Mouse (Mus musculus): ENCODE data around the gene Uggt1. TPM values are rescaled to one million over a fixed set of nuclear protein-coding genes. Genes with fewer than 3 reads are reported as not detected.

The Uggt1 gene
- total RNA-seq, 2 experiments from 2014 or later = 38.4 to 51.8 TPM

Small RNA genes within 50 kb of the gene (microRNA-seq; reads per million reads assigned to microRNA genes)
- gene Mir6897 = 6.6 reads per million, percentile 23 among the genes with 10 or more reads in this experiment

Other genes starting within 250 kb of the Uggt1 start
- gene Hs6st1, start 176.3 kb downstream of the Uggt1 start, total RNA-seq (2021) = 10 to 100 TPM; 56.1 to 58.6 TPM
- under 1 TPM; 0.32 to 0.91 TPM for gene Neurl3, start 30.0 kb upstream of the Uggt1 start, total RNA-seq (2021)
- 10 to 100 TPM; 14.5 to 14.8 TPM for gene Arid5a, start 63.0 kb upstream of the Uggt1 start, total RNA-seq (2021)
- gene Kansl3, start 124.5 kb upstream of the Uggt1 start, total RNA-seq (2021) = 10 to 100 TPM; 53.5 to 65.2 TPM
- gene Fer1l5, start 127.6 kb upstream of the Uggt1 start, total RNA-seq (2021) = not detected
- 10 to 100 TPM; 34.3 to 43.6 TPM for gene Lman2l, start 200.6 kb upstream of the Uggt1 start, total RNA-seq (2021)
- gene Cnnm4, start 226.9 kb upstream of the Uggt1 start, total RNA-seq (2021) = 10 to 100 TPM; 13.3 to 14.0 TPM